16 mouse cellular contexts compared by ENCODE assay signal in genomic region chr11:57829871-57830775, GRCm38 (mm10). TPM values are rescaled to one million over a fixed set of nuclear protein-coding genes. Genes with fewer than 3 reads are reported as not detected.
DNase-seq lines count a peak whose midpoint lies in the region; ATAC-seq and TF ChIP-seq lines count a peak whose summit lies in the region.
"Had no signal": no experiment of that assay in that cellular context is flagged by ENCODE, and none has a peak within 500 bp of the region (broad histone marks: within the 10 kb centered on the region; RNA-seq: fewer than 3 reads in every experiment).

No protein-coding gene starts in this region.

- H3K27me3 ChIP-seq in heart, embryonic 10.5 days (ENCODE audit: insufficient read depth, poor library complexity, severe bottlenecking), result peaks cover 89% of the 10 kb centered on the region
- H3K27me3 ChIP-seq in midbrain, embryonic 10.5 days (ENCODE audit: low read depth, poor library complexity, severe bottlenecking), result peaks cover 100% of the 10 kb centered on the region
- peaks cover 55% of the 10 kb centered on the region for H3K27me3 ChIP-seq in midbrain, postnatal 0 days (ENCODE audit: insufficient read depth, low read length)
- peaks cover 72% of the 10 kb centered on the region for H3K27me3 ChIP-seq in stomach, embryonic 15.5 days (replicated peaks)

- no peak for ATAC-seq in midbrain, postnatal 0 days (ENCODE audit: low FRiP score)
- ATAC-seq in erythroblast, adult 5-6 weeks (replicated peaks; ENCODE audit: low FRiP score, poor library complexity, severe bottlenecking), result 0 out of 2 replicates have a peak, but pooled peaks have one; percentile 15
- no peak for ATAC-seq in stomach, embryonic 15.5 days (ENCODE audit: insufficient read depth, low FRiP score, low read depth)

- 12% methylated on average over 17 of the region's 17 CpGs for WGBS in heart, embryonic 10.5 days
- whole genome bisulfite sequencing in midbrain, embryonic 10.5 days, result 4% methylated on average over 17 of the region's 17 CpGs
- WGBS in midbrain, postnatal 0 days, result 26% methylated on average over 17 of the region's 17 CpGs
- 50% methylated on average over 17 of the region's 17 CpGs for WGBS in stomach, embryonic 15.5 days

- H3K9ac ChIP-seq in midbrain, postnatal 0 days (replicated peaks; ENCODE audit: low read length, poor library complexity, severe bottlenecking), result no peak overlapping the region
- H3K9ac ChIP-seq in stomach, embryonic 15.5 days, result no peak overlapping the region
- H3K9ac ChIP-seq: hindbrain, embryonic 14.5 days; liver, embryonic 14.5 days; neural tube, embryonic 12.5 days had no signal

- peaks cover 56% of the 10 kb centered on the region for H3K4me1 ChIP-seq in heart, embryonic 10.5 days
- H3K4me1 ChIP-seq in midbrain, embryonic 10.5 days, result peaks cover 46% of the 10 kb centered on the region
- 0 out of 2 replicates have a peak, but pooled peaks cover 3% of the 10 kb centered on the region for H3K4me1 ChIP-seq in midbrain, postnatal 0 days (ENCODE audit: insufficient read depth, low read length)
- H3K4me1 ChIP-seq in stomach, embryonic 15.5 days, result peaks cover 27% of the 10 kb centered on the region

- H3K9me3 ChIP-seq in heart, embryonic 10.5 days, result no peaks in the 10 kb centered on the region
- no peaks in the 10 kb centered on the region for H3K9me3 ChIP-seq in midbrain, embryonic 10.5 days (replicated peaks)
- H3K9me3 ChIP-seq in midbrain, postnatal 0 days (ENCODE audit: low read length), result no peaks in the 10 kb centered on the region
- no peaks in the 10 kb centered on the region for H3K9me3 ChIP-seq in stomach, embryonic 15.5 days
- H3K9me3 ChIP-seq: neural tube, embryonic 12.5 days had no signal

- no peak for TF ChIP-seq CTCF in midbrain, postnatal 0 days (IDR thresholded peaks at IDR 0.05)

- intact Hi-C loops in heart, postnatal 25 days (cut with DNase I), result no loop called here

- H3K27ac ChIP-seq in heart, embryonic 10.5 days, result peak overlapping the region; percentile 91
- H3K27ac ChIP-seq in midbrain, embryonic 10.5 days (replicated peaks), result no peak overlapping the region
- no peak overlapping the region for H3K27ac ChIP-seq in midbrain, postnatal 0 days (ENCODE audit: low read depth, low read length)
- H3K27ac ChIP-seq in stomach, embryonic 15.5 days, result no peak overlapping the region
- H3K27ac ChIP-seq: hindbrain, embryonic 14.5 days; liver, embryonic 14.5 days; neural tube, embryonic 12.5 days had no signal

- peak overlapping the region; percentile 62 for H3K4me3 ChIP-seq in heart, embryonic 10.5 days
- no peak overlapping the region for H3K4me3 ChIP-seq in midbrain, embryonic 10.5 days
- no peak overlapping the region for H3K4me3 ChIP-seq in midbrain, postnatal 0 days (ENCODE audit: low read depth, low read length)
- peak overlapping the region; percentile 8; the same call in 1 of the 2 replicates for H3K4me3 ChIP-seq in stomach, embryonic 15.5 days (replicated peaks)
- H3K4me3 ChIP-seq: neural tube, embryonic 12.5 days had no signal

- DNase-seq in heart, embryonic 10.5 days (ENCODE audit: low spot score), result no peak
- no peak for DNase-seq in heart, postnatal 25 days (ENCODE audit: low spot score)
- DNase-seq in midbrain, embryonic 10.5 days (ENCODE audit: low spot score), result peak; percentile 51
- no peak for DNase-seq in midbrain, postnatal 0 days (ENCODE audit: low spot score)
- no peak for DNase-seq in urinary bladder, postnatal 36 days (ENCODE audit: low spot score in 2 of 2)
- no peak for DNase-seq in left cerebral cortex, adult 9 months (ENCODE audit: low spot score in 2 of 2)
- DNase-seq: adrenal gland, postnatal 10 days; B cell, adult 2 months; right cerebral cortex, postnatal 14 days; thymus, adult 18-20 months had no signal

- H3K36me3 ChIP-seq in heart, embryonic 10.5 days, result peaks cover 3% of the 10 kb centered on the region; the same call in 1 of the 2 replicates
- H3K36me3 ChIP-seq in midbrain, embryonic 10.5 days, result no peaks in the 10 kb centered on the region
- no peaks in the 10 kb centered on the region for H3K36me3 ChIP-seq in midbrain, postnatal 0 days (ENCODE audit: insufficient read depth, low read length)
- H3K36me3 ChIP-seq in stomach, embryonic 15.5 days, result no peaks in the 10 kb centered on the region
- H3K36me3 ChIP-seq: neural tube, embryonic 12.5 days had no signal

- H3K4me2 ChIP-seq in midbrain, postnatal 0 days (ENCODE audit: low read depth, low read length, poor library complexity, severe bottlenecking), result no peak overlapping the region
- H3K4me2 ChIP-seq in stomach, embryonic 15.5 days, result no peak overlapping the region
- H3K4me2 ChIP-seq: hindbrain, embryonic 14.5 days; neural tube, embryonic 12.5 days had no signal

RNA-seq across cellular contexts. Expression of gene Hand1, which starts 2.5 kb away (rescaled TPM):
- 95.3 and 106 TPM in 2 replicates for polyA plus RNA-seq in heart, embryonic 10.5 days (2016; fragmentation: Nextera tagmentation; extraction: Ambion mirVana)
- not detected for total RNA-seq in heart, postnatal 25 days (2021)
- polyA plus RNA-seq in midbrain, embryonic 10.5 days (2016; fragmentation: Nextera tagmentation; extraction: Ambion mirVana), result 0.15 TPM in 1 of 2 replicates, not detected in the other
- total RNA-seq in midbrain, postnatal 0 days (2014; rRNA removed), result not detected in 2 replicates
- polyA plus RNA-seq in midbrain, postnatal 0 days (2015; fragmentation: Nextera tagmentation; extraction: Ambion mirVana), result not detected in 2 replicates
- not detected in 2 replicates for total RNA-seq in erythroblast, adult 5-6 weeks (2015; ENCODE audit: low replicate concordance)
- total RNA-seq in erythroblast, adult 5-6 weeks (2017; ENCODE audit: low replicate concordance), result not detected in 2 replicates
- 4.6 and 6.9 TPM in 2 replicates for polyA plus RNA-seq in stomach, embryonic 15.5 days (2015; fragmentation: Nextera tagmentation; extraction: Ambion mirVana)
- total RNA-seq: layer of hippocampus, postnatal 25 days had no signal
- polyA plus RNA-seq: hindbrain, embryonic 14.5 days had no signal

RNA-seq across cellular contexts. Expression of gene Sap30l, which starts 28.7 kb away (rescaled TPM):
- 8.8 and 12.2 TPM in 2 replicates for polyA plus RNA-seq in heart, embryonic 10.5 days (2016; fragmentation: Nextera tagmentation; extraction: Ambion mirVana)
- 10 to 100 TPM; 37.2 to 40.7 TPM for total RNA-seq in heart, postnatal 25 days (2021)
- polyA plus RNA-seq in midbrain, embryonic 10.5 days (2016; fragmentation: Nextera tagmentation; extraction: Ambion mirVana), result 7.2 TPM in 2 replicates
- 35.1 and 40.1 TPM in 2 replicates for total RNA-seq in midbrain, postnatal 0 days (2014; rRNA removed)
- 9.4 and 11.6 TPM in 2 replicates for polyA plus RNA-seq in midbrain, postnatal 0 days (2015; fragmentation: Nextera tagmentation; extraction: Ambion mirVana)
- 4.8 and 7.9 TPM in 2 replicates for total RNA-seq in erythroblast, adult 5-6 weeks (2015; ENCODE audit: low replicate concordance)
- total RNA-seq in erythroblast, adult 5-6 weeks (2017; ENCODE audit: low replicate concordance), result 4.4 and 4.7 TPM in 2 replicates
- polyA plus RNA-seq in stomach, embryonic 15.5 days (2015; fragmentation: Nextera tagmentation; extraction: Ambion mirVana), result 12.4 and 12.6 TPM in 2 replicates

Comparison
In these comparisons a context has a peak if more than half of its experiments do, and no peak if none do; other contexts are left out.
1. H3K4me3 ChIP-seq: peak in heart, embryonic 10.5 days (single experiment) and stomach, embryonic 15.5 days (single experiment); none in midbrain, embryonic 10.5 days (single experiment) and midbrain, postnatal 0 days (single experiment).
2. RNA of gene Hand1, which starts 2.5 kb away (polyA plus RNA-seq): 95.3 to 106 TPM in heart, embryonic 10.5 days; 4.6 to 6.9 TPM in stomach, embryonic 15.5 days, 0.15 TPM in midbrain, embryonic 10.5 days and not detected in midbrain, postnatal 0 days; every median in the first group is over 10 times any median in the second.